Mouse (Mus musculus) lung, embryonic 16.5 days (tissue): ENCODE data around the gene Abhd16a. TPM values are rescaled to one million over a fixed set of nuclear protein-coding genes. Genes with fewer than 3 reads are reported as not detected.
A peak's percentile ranks its signal among the peaks of the same experiment; 100 is the strongest.
"Not testable (repeated sequence)": the region's sequence is repeated elsewhere in the genome, so short reads cannot be mapped to it uniquely, and the experiment has no call there.

Experiments
- ATAC-seq: fragments of 200-750 bp; cut with Nextera tagmentation; 2 replicates; pipeline ENCODE4 v1.8.0; 2017; ENCODE audit warnings: low read depth, mild to moderate bottlenecking, moderate library complexity
- H3K27ac ChIP-seq: fragments of 300-500 bp; sonication (generic); 2 replicates; pipeline ENCODE4 v1.5.1; 2014; ENCODE audit warnings: mild to moderate bottlenecking, control low read depth, low read length
- H3K27me3 ChIP-seq: fragments of 300-500 bp; sonication (generic); 2 replicates; pipeline ENCODE4 v1.6.1; 2014; ENCODE audit warnings: low read depth, low read length, mixed read lengths; ENCODE audit not compliant: control insufficient read depth, insufficient read depth
- H3K36me3 ChIP-seq: fragments of 300-500 bp; sonication (generic); 2 replicates; pipeline ENCODE4 v1.6.1; 2014; ENCODE audit warnings: low read length; ENCODE audit not compliant: control insufficient read depth, insufficient read depth
- H3K4me1 ChIP-seq: fragments of 300-500 bp; sonication (generic); replicated peaks from 2 replicates; pipeline ENCODE4 v1.6.1; 2014; ENCODE audit warnings: low read length, mixed read lengths; ENCODE audit not compliant: control insufficient read depth, insufficient read depth
- H3K4me2 ChIP-seq: fragments of 300-500 bp; sonication (generic); 2 replicates; pipeline ENCODE4 v1.6.1; 2014; ENCODE audit warnings: low read depth, low read length, control low read depth
- H3K4me3 ChIP-seq: fragments of 300-500 bp; sonication (generic); 2 replicates; pipeline ENCODE4 v1.5.1; 2014; ENCODE audit warnings: mild to moderate bottlenecking, low read length, control low read depth
- H3K9ac ChIP-seq: fragments of 300-500 bp; sonication (generic); 2 replicates; pipeline ENCODE4 v1.6.1; 2014; ENCODE audit warnings: low read length, control low read depth
- H3K9me3 ChIP-seq: fragments of 300-500 bp; sonication (generic); 2 replicates; pipeline ENCODE4 v1.6.1; 2016; ENCODE audit warnings: low read length; ENCODE audit not compliant: control insufficient read depth
- WGBS: fragments of 180-500 bp; shearing (Covaris S2); extraction: QIAGEN DNeasy Blood & Tissue Kit; methylation state at CpG from one replicate; pipeline ENCODE4 v1.1.7; 2014; 5-methylcytosine and 5-hydroxymethylcytosine counted together
- polyA plus RNA-seq: library from polyadenylated mRNA; unstranded; fragments of >200 nt; fragmentation: Nextera tagmentation; extraction: Ambion mirVana; gene quantifications from 2 replicates; pipeline ENCODE4 v1.2.1, GENCODE M21; 2015

Abhd16a gene
- polyA plus RNA-seq, 1 experiment from 2014 or later: 98.3 TPM

- H3K9me3 ChIP-seq, H3K27me3 ChIP-seq, ATAC-seq, H3K4me3 ChIP-seq, H3K4me2 ChIP-seq, H3K27ac ChIP-seq, H3K36me3 ChIP-seq, H3K9ac ChIP-seq: not testable (repeated sequence)
- 86% methylated on average over 9 of the region's 9 CpGs for WGBS
- peaks cover 28% of the 10 kb centered on the region for H3K4me1 ChIP-seq
Measured at GRCm38 (mm10) chr17:35123287-35123686, 34.2 kb downstream of the Abhd16a start.

- not testable (repeated sequence) for H3K4me2 ChIP-seq, H3K27ac ChIP-seq, ATAC-seq, H3K27me3 ChIP-seq, H3K4me3 ChIP-seq, H3K9me3 ChIP-seq, H3K9ac ChIP-seq, H3K36me3 ChIP-seq
- H3K4me1 ChIP-seq: peaks cover 28% of the 10 kb centered on the region
- 85% methylated on average over 12 of the region's 12 CpGs for WGBS
Measured at GRCm38 (mm10) chr17:35124261-35124896, 35.3 kb downstream of the Abhd16a start.

- H3K27ac ChIP-seq: peak overlapping the region; percentile 13; the same call in 1 of the 2 replicates
Measured at GRCm38 (mm10) chr17:35125081-35125480, 36.0 kb downstream of the Abhd16a start.

GRCm38 (mm10) chr17:35125578-35125977, 36.5 kb downstream of the Abhd16a start:
- Histone ChIP-seq H3K36me3 (no peaks in the 10 kb centered on the region; the same call in 1 of the 2 replicates), H3K9me3 (no peaks in the 10 kb centered on the region), H3K9ac (peak overlapping the region; percentile 78), H3K4me1 (peaks cover 20% of the 10 kb centered on the region), H3K27ac (peak overlapping the region; percentile 78; the same call in 1 of the 2 replicates), H3K27me3 (no peaks in the 10 kb centered on the region), H3K4me3 (peak overlapping the region; percentile 62), H3K4me2 (peak overlapping the region; percentile 59)
- no peak for ATAC-seq
- WGBS: 14% methylated on average over 6 of the region's 6 CpGs

More at GRCm38 (mm10) chr17:35125081-35125480, 36.0 kb downstream of the Abhd16a start:
- peak overlapping the region; percentile 78 for H3K9ac ChIP-seq
- ATAC-seq: no peak
- peaks cover 23% of the 10 kb centered on the region for H3K4me1 ChIP-seq
- WGBS: 86% methylated on average over 1 of the region's 1 CpGs
- H3K4me3 ChIP-seq: no peak overlapping the region; the same call in 1 of the 2 replicates
- no peaks in the 10 kb centered on the region; the same call in 1 of the 2 replicates for H3K36me3 ChIP-seq
- peak overlapping the region; percentile 59; the same call in 1 of the 2 replicates for H3K4me2 ChIP-seq
- no peaks in the 10 kb centered on the region for H3K27me3 ChIP-seq
- H3K9me3 ChIP-seq: no peaks in the 10 kb centered on the region

- Histone ChIP-seq H3K4me2 (peak within 1 kb of the TSS; percentile 59), H3K4me3 (peak within 1 kb of the TSS; percentile 62), H3K9me3 (no peaks in the 10 kb centered on the region), H3K4me1 (peaks cover 20% of the 10 kb centered on the region), H3K27me3 (no peaks in the 10 kb centered on the region), H3K9ac (peak within 1 kb of the TSS; percentile 78), H3K36me3 (no peaks in the 10 kb centered on the region; the same call in 1 of the 2 replicates), H3K27ac (peak within 1 kb of the TSS; percentile 78)
- WGBS: under 1% methylated on average over 36 of the region's 36 CpGs
- peak; percentile 60 for ATAC-seq
Measured at GRCm38 (mm10) chr17:35126206-35126611, 37.1 kb downstream of the Abhd16a start, which contains the start of gene D17H6S53E. D17H6S53E (plus strand) TSS chr17:35126373.

- Histone ChIP-seq H3K4me3 (peak overlapping the region; percentile 62), H3K9me3 (no peaks in the 10 kb centered on the region), H3K4me1 (peaks cover 20% of the 10 kb centered on the region), H3K9ac (peak overlapping the region; percentile 78), H3K4me2 (peak overlapping the region; percentile 59), H3K27me3 (no peaks in the 10 kb centered on the region), H3K27ac (peak overlapping the region; percentile 78; the same call in 1 of the 2 replicates), H3K36me3 (no peaks in the 10 kb centered on the region; the same call in 1 of the 2 replicates)
- 50% methylated on average over 13 of the region's 13 CpGs for WGBS
- no peak for ATAC-seq
Measured at GRCm38 (mm10) chr17:35127017-35127416, 38.0 kb downstream of the Abhd16a start.

GRCm38 (mm10) chr17:35128996-35129395, 39.9 kb downstream of the Abhd16a start:
- no peak overlapping the region for H3K9ac ChIP-seq
- peaks cover 20% of the 10 kb centered on the region for H3K4me1 ChIP-seq
- no peaks in the 10 kb centered on the region for H3K27me3 ChIP-seq
- no peaks in the 10 kb centered on the region for H3K9me3 ChIP-seq
- no peak for ATAC-seq
- no peaks in the 10 kb centered on the region; the same call in 1 of the 2 replicates for H3K36me3 ChIP-seq
- H3K4me3 ChIP-seq: no peak overlapping the region
- H3K27ac ChIP-seq: no peak overlapping the region
- H3K4me2 ChIP-seq: no peak overlapping the region
- 62% methylated on average over 11 of the region's 11 CpGs for WGBS

- Histone ChIP-seq H3K4me2 (no peak overlapping the region), H3K36me3 (no peaks in the 10 kb centered on the region; the same call in 1 of the 2 replicates), H3K27me3 (no peaks in the 10 kb centered on the region), H3K4me3 (no peak overlapping the region), H3K27ac (no peak overlapping the region), H3K9me3 (no peaks in the 10 kb centered on the region), H3K9ac (no peak overlapping the region), H3K4me1 (peaks cover 13% of the 10 kb centered on the region)
- ATAC-seq: no peak
- WGBS: 88% methylated on average over 8 of the region's 8 CpGs
Measured at GRCm38 (mm10) chr17:35131038-35131437, 42.0 kb downstream of the Abhd16a start.

GRCm38 (mm10) chr17:35131500-35132173, 42.6 kb downstream of the Abhd16a start, which contains the start of gene Apom:
Apom (minus strand) TSS chr17:35132050.
- Histone ChIP-seq H3K4me3 (no peak within 1 kb of the TSS), H3K9ac (no peak within 1 kb of the TSS), H3K27me3 (no peaks in the 10 kb centered on the region), H3K4me2 (no peak within 1 kb of the TSS), H3K27ac (no peak within 1 kb of the TSS), H3K36me3 (no peaks in the 10 kb centered on the region; the same call in 1 of the 2 replicates), H3K4me1 (peaks cover 18% of the 10 kb centered on the region), H3K9me3 (no peaks in the 10 kb centered on the region)
- ATAC-seq: no peak
- WGBS: 72% methylated on average over 15 of the region's 15 CpGs
